Mouse (Mus musculus) kidney, postnatal 0 days (tissue): Measurements from ENCODE around the gene Atp1a1. TPM values are rescaled to one million over a fixed set of nuclear protein-coding genes. Genes with fewer than 3 reads are reported as not detected.

Experiments used
- ATAC-seq: fragments of 200-750 bp; cut with Nextera tagmentation; replicated peaks from 2 replicates; pipeline ENCODE4 v1.8.0; 2017; ENCODE audit warnings: low read depth, moderate number of reproducible peaks, moderate TSS enrichment, moderate library complexity; ENCODE audit not compliant: low FRiP score
- DNase-seq: peaks from one replicate; pipeline ENCODE4 v3.0.0-alpha.2; 2016; ENCODE audit warnings: low spot score
- H3K27ac ChIP-seq: fragments of 300-500 bp; sonication (generic); 2 replicates; pipeline ENCODE4 v1.5.1; 2014; ENCODE audit warnings: mild to moderate bottlenecking
- H3K27me3 ChIP-seq: fragments of 300-500 bp; sonication (generic); 2 replicates; pipeline ENCODE4 v1.6.1; 2014; ENCODE audit warnings: low read length, mixed read lengths; ENCODE audit not compliant: insufficient read depth
- H3K36me3 ChIP-seq: fragments of 300-500 bp; sonication (generic); 2 replicates; pipeline ENCODE4 v1.6.1; 2014; ENCODE audit warnings: low read length, mixed read lengths; ENCODE audit not compliant: insufficient read depth
- H3K4me1 ChIP-seq: fragments of 300-500 bp; sonication (generic); replicated peaks from 2 replicates; pipeline ENCODE4 v1.6.1; 2014; ENCODE audit warnings: antibody characterized with exemption, low read length, mixed read lengths; ENCODE audit not compliant: insufficient read depth
- H3K4me2 ChIP-seq: fragments of 300-500 bp; sonication (generic); 2 replicates; pipeline ENCODE4 v1.6.1; 2014; ENCODE audit warnings: mild to moderate bottlenecking, low read length, moderate library complexity, mixed read lengths
- H3K4me3 ChIP-seq: fragments of 300-500 bp; sonication (generic); replicated peaks from 2 replicates; pipeline ENCODE4 v1.5.1; 2014; ENCODE audit warnings: low read depth, low read length
- H3K9ac ChIP-seq: fragments of 300-500 bp; sonication (generic); 2 replicates; pipeline ENCODE4 v1.6.1; 2014; ENCODE audit warnings: low read depth, low read length
- H3K9me3 ChIP-seq: fragments of 300-500 bp; sonication (generic); replicated peaks from 2 replicates; pipeline ENCODE4 v1.6.1; 2016; ENCODE audit warnings: low read length, inconsistent platforms, mixed read lengths
- CTCF ChIP-seq: IDR thresholded peaks from 2 replicates; pipeline ENCODE4 v1.5.1; 2016; ENCODE audit warnings: antibody characterized with exemption, low read depth, mild to moderate bottlenecking, moderate library complexity
- WGBS: fragments of 180-500 bp; shearing (Covaris S2); extraction: QIAGEN DNeasy Blood & Tissue Kit; methylation state at CpG from one replicate; pipeline ENCODE4 v1.1.7; 2014; 5-methylcytosine and 5-hydroxymethylcytosine counted together
- polyA plus RNA-seq: library from polyadenylated mRNA; unstranded; fragments of >200 nt; fragmentation: Nextera tagmentation; extraction: Ambion mirVana; gene quantifications from 2 replicates; pipeline ENCODE4 v1.2.1, GENCODE M21; 2015

The Atp1a1 gene
- polyA plus RNA-seq, 1 experiment from 2014 or later = 809 TPM

GRCm38 (mm10) chr3:101592281-101593265 lies 11.9 kb downstream of the Atp1a1 start:
- no peak for DNase-seq
- Histone ChIP-seq H3K4me1 (peaks cover 8% of the 10 kb centered on the region), H3K27ac (no peak overlapping the region), H3K27me3 (no peaks in the 10 kb centered on the region), H3K9ac (no peak overlapping the region), H3K4me2 (no peak overlapping the region), H3K9me3 (no peaks in the 10 kb centered on the region), H3K36me3 (peaks cover 76% of the 10 kb centered on the region), H3K4me3 (no peak overlapping the region)
- TF ChIP-seq CTCF = no peak
- WGBS = 74% methylated on average over 21 of the region's 21 CpGs
- ATAC-seq = no peak

GRCm38 (mm10) chr3:101590380-101590779 lies 14.1 kb downstream of the Atp1a1 start:
- DNase-seq (no peak), ATAC-seq (no peak)
- 96% methylated on average over 16 of the region's 16 CpGs for WGBS

GRCm38 (mm10) chr3:101588299-101588698 lies 16.2 kb downstream of the Atp1a1 start:
- ATAC-seq (no peak), DNase-seq (no peak)
- TF ChIP-seq CTCF = no peak
- H3K4me1 ChIP-seq = no peaks in the 10 kb centered on the region
- H3K36me3 ChIP-seq = peaks cover 93% of the 10 kb centered on the region
- 92% methylated on average over 7 of the region's 7 CpGs for WGBS
- H3K9ac ChIP-seq = no peak overlapping the region
- no peaks in the 10 kb centered on the region for H3K9me3 ChIP-seq
- no peaks in the 10 kb centered on the region for H3K27me3 ChIP-seq
- H3K4me3 ChIP-seq = no peak overlapping the region
- H3K4me2 ChIP-seq = no peak overlapping the region
- no peak overlapping the region for H3K27ac ChIP-seq

More at GRCm38 (mm10) chr3:101590380-101590779, 14.1 kb downstream of the Atp1a1 start:
- Histone ChIP-seq H3K36me3 (peaks cover 92% of the 10 kb centered on the region), H3K4me1 (0 out of 2 replicates have a peak, but pooled peaks cover 2% of the 10 kb centered on the region), H3K4me3 (no peak overlapping the region), H3K27ac (no peak overlapping the region), H3K9me3 (no peaks in the 10 kb centered on the region), H3K27me3 (no peaks in the 10 kb centered on the region), H3K9ac (no peak overlapping the region), H3K4me2 (no peak overlapping the region)
- no peak for TF ChIP-seq CTCF

- no peaks in the 10 kb centered on the region for H3K27me3 ChIP-seq
- H3K9me3 ChIP-seq = no peaks in the 10 kb centered on the region
- no peak for DNase-seq
- H3K9ac ChIP-seq = no peak overlapping the region
- WGBS = 94% methylated on average over 12 of the region's 12 CpGs
- H3K4me1 ChIP-seq = no peaks in the 10 kb centered on the region
- no peak for ATAC-seq
- H3K27ac ChIP-seq = no peak overlapping the region
- no peak overlapping the region for H3K4me2 ChIP-seq
- TF ChIP-seq CTCF = no peak
- H3K4me3 ChIP-seq = no peak overlapping the region
- peaks cover 93% of the 10 kb centered on the region for H3K36me3 ChIP-seq
Measured at GRCm38 (mm10) chr3:101586794-101587193, 17.7 kb downstream of the Atp1a1 start.

- 0 out of 2 replicates have a peak overlapping the region, but pooled peaks have one; percentile 3 for H3K27ac ChIP-seq
- H3K9me3 ChIP-seq = no peaks in the 10 kb centered on the region
- no peak overlapping the region for H3K9ac ChIP-seq
- H3K27me3 ChIP-seq = no peaks in the 10 kb centered on the region
- H3K4me1 ChIP-seq = no peaks in the 10 kb centered on the region
- peaks cover 79% of the 10 kb centered on the region for H3K36me3 ChIP-seq
- no peak for ATAC-seq
- H3K4me3 ChIP-seq = no peak overlapping the region
- TF ChIP-seq CTCF = no peak
- 92% methylated on average over 3 of the region's 3 CpGs for WGBS
- no peak overlapping the region for H3K4me2 ChIP-seq
- no peak for DNase-seq
Measured at GRCm38 (mm10) chr3:101578072-101578471, 26.4 kb downstream of the Atp1a1 start.

- ATAC-seq = no peak
- TF ChIP-seq CTCF = no peak
Measured at GRCm38 (mm10) chr3:101577361-101577760, 27.1 kb downstream of the Atp1a1 start.

More at GRCm38 (mm10) chr3:101577361-101577760, 27.1 kb downstream of the Atp1a1 start:
- H3K27ac ChIP-seq = no peak overlapping the region
- no peak for DNase-seq
- 52% methylated on average over 5 of the region's 5 CpGs for WGBS
- no peak overlapping the region for H3K9ac ChIP-seq
- H3K36me3 ChIP-seq = peaks cover 72% of the 10 kb centered on the region
- 0 out of 2 replicates have a peak, but pooled peaks cover 1% of the 10 kb centered on the region for H3K4me1 ChIP-seq
- no peak overlapping the region for H3K4me2 ChIP-seq
- no peaks in the 10 kb centered on the region for H3K9me3 ChIP-seq
- H3K4me3 ChIP-seq = no peak overlapping the region
- H3K27me3 ChIP-seq = no peaks in the 10 kb centered on the region
